Mouse (Mus musculus): ENCODE measurements around the gene Brat1. TPM values are rescaled to one million over a fixed set of nuclear protein-coding genes. Genes with fewer than 3 reads are reported as not detected.
"Not testable (repeated sequence)": the region's sequence is repeated elsewhere in the genome, so short reads cannot be mapped to it uniquely, and the experiment has no call there.

The Brat1 gene
- total RNA-seq (2021) = 1 to 10 TPM; 6.7 TPM
- long read RNA-seq, experiment 1, partial matches to known transcripts = 1 of 7 reads
- long read RNA-seq, experiment 1, other reads (novel, unspliced or antisense) = 1 of 7 reads
- long read RNA-seq, experiment 2, transcript Brat1-201 (14 exons, 3,333 nt) = major isoform, 7 of 14 reads
- long read RNA-seq, experiment 2, partial matches to known transcripts = 3 of 14 reads
- long read RNA-seq, experiment 2, other reads (novel, unspliced or antisense) = 3 of 14 reads

DNA sequence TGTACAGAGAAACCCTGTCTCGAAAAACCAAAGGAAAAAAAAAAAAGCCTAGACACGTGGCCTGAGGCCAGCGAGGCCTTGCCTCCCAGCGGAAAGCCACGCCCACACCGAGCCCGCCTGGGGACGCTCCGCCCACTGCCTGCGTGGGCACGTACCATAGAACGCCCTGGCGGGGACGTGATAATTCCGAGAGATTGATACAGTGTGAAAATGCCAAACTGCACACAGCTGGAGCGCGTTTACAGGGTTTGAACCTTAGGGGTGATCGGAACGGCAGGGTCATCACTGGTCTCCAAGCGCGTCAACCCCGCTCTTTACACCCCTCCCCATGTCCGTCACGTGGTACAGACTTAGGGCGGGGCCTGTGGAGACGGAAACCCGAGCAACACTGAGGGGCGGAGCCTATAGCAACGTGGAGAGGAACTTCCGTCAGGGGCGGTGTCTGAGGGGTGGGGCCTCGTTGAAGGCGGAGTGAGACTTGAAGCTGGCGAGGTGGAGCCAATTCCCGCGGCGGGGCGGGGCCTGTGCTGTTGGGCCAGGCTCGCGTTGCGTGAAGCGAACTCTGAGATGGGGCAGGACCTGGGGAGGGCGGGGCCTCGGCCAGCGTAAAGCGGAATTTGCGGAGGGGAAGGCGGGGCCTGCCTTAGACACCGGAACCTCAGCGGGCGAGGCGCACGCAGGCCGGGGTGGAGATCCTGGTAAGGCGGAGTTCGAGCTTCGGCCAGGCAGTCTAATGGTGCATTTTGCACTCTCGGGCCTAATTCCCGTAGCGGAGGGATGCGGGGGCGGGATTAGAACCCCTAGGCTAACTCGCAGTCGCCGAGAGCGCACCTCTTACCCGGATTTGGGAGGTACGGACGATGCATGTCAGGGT, at the start of gene Brat1:
TSS of gene Brat1 (plus strand) at position 634 of the 874 bp plus-strand sequence.
- intact Hi-C loops (cut with DNase I; ENCODE audit: low total_unique reads) = no loop called here
- DNase-seq = peak; percentile 100

DNA sequence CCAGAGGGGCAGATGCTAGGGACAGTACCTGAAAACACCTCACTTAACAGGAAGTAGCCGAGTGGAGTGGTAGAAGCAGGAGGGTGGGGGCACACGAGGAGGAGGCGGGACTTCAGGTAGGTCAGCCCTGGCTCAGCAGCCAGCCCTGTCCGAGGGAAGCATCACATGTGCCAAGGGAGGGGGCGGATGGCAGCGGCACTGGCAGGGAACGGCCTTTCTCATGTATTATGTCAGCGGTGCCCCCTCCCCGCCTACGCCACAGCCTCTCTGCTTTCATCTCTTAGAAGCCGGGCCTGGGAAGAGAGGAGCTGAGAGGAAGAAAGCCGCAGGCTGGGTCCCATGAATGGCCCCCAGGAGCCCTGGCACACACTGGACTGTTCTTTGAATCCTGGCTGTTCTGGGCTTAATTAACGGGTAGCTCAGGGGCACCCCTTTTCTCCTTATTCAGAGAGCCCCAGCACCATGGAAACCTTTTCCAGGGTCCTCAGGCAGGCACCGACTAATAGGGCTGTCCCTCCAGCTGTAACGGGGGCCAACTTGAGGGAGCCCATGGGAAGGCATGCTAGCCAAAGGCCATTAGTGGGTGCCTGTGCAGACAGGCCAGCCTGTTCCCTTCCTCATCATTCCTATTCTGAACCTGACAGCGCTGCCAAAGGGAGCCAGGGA, 45.1 kb upstream of the Brat1 start:
- intact Hi-C loops (cut with DNase I; ENCODE audit: low total_unique reads) = loop anchor here (5.0 kb wide), 2 partner anchors 37 to 122 kb away; no protein-coding TSS in a partner anchor
- DNase-seq = no peak

DNA sequence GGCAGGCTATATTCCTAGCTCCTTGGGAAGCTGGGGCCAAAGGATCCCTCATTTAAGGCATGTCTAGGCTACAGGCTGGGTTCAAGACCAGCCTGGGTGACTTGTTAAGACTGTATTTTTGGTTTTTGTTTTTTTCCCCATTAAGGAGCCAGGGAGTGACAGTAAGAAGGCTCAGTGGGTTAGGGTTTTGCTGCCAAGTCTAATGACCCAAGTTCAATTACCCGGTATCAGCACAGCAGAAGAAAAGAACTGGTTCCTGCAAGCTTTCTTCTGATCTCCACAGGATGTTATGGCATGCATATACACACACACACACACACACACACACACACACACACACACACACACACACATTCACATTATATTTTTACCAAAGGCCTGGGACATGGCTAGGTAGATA, 44.4 kb upstream of the Brat1 start:
- no peak for DNase-seq
- intact Hi-C loops (cut with DNase I; ENCODE audit: low total_unique reads) = loop anchor here (5.0 kb wide), 2 partner anchors 38 to 123 kb away; no protein-coding TSS in a partner anchor

DNA sequence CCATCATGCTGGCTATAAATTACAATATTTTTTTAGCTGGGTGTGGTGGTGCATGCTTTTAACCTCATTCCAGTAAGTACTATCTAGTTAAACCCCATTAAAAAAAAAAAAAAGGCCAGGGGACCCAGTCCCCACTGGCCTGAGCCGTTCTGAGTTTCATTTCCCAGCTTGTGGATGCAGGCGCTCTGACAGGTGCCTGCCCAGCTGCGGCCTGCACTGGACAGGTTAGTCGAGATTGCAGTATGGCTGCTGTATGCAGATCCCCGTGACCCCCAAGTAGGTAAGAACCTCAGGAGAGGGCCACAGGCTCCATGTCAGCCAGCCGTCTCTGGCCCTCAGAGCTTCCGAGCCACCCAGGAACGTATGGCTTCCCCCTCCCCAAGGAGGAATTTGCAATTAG, 43.4 kb upstream of the Brat1 start:
- DNase-seq = no peak
- intact Hi-C loops (cut with DNase I; ENCODE audit: low total_unique reads) = loop anchor here (5.0 kb wide), 2 partner anchors 39 to 124 kb away; no protein-coding TSS in a partner anchor

DNA sequence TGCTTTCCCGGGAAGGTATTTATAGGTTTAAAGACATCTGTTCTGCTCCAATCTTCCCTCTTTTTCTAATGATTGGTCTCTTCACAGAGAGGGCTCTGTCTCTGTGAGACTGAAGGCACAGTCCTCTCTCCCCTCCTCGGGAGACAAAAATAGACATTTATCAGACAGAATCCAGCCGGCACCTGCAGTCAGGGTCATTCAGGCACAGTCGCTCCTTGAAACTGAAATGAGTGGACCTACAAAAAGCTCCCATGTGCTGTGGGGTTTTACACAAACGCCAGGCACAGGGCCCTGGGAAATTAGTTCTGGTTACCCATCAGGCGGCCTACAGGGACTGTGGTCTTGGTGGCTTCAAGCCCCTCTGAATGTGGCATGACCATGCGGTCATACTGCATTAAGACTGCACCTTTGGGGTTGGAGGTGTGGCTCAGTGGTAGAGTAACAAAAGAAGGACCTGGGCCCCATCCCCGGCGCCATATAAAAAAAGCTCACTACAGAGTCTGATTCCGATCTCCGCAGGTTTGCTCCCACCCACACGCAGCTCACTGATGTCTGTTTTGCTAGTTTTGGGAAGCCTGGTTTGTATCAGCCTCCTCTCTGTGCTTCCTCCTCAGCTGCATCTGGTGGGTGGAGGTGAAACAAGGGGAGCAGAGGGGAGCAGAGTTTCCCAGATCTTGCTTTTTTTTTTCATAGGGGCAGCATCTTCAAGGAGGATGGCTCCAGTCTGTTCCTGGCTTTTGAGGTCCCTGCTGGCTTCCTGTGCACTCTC, 42.8 kb upstream of the Brat1 start:
- intact Hi-C loops (cut with DNase I; ENCODE audit: low total_unique reads) = loop anchor here (5.0 kb wide), 2 partner anchors 40 to 125 kb away; no protein-coding TSS in a partner anchor
- DNase-seq = no peak

DNA sequence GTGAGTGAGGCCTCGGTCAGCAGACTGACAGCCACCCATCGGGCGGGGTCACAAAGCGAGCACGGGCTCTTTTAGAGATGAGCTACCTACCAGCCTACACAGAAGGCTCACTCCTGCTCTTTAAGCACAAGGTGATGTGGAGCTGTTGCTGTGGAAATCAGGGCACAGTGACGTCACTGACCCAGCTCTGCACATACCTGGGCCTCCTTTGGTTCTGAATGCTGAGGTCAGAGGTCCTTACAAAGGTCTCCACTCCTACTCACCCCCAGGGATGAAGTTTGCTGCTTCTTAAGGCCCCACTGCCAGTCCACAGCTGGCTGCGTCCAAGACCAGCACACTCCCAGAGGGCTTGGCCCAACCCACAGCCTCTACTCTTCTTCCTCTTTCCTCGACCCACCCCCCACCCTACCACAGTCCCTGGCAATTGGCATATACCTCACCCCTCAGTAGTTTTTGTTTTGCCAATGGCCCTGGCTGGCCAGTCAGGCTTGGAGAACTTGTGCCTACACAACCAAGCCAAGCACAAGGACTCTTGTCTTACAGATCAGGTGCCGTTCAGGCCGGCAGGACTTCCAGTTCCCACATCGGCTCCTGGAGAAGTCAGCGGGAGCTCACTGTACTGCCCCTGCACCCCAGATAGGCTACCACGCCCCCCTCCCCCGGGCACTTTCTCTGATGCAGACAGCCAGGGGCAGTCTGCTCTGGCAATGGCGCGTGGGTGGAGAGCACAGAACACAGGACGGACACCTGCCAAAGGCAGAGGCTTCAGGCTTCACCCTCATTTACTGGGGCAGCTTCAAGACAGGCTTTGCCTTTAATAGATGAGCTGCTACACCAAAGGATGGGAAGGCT, 41.8 kb upstream of the Brat1 start:
- intact Hi-C loops (cut with DNase I; ENCODE audit: low total_unique reads) = loop anchor here (5.0 kb wide), 2 partner anchors 41 to 126 kb away; no protein-coding TSS in a partner anchor

DNA sequence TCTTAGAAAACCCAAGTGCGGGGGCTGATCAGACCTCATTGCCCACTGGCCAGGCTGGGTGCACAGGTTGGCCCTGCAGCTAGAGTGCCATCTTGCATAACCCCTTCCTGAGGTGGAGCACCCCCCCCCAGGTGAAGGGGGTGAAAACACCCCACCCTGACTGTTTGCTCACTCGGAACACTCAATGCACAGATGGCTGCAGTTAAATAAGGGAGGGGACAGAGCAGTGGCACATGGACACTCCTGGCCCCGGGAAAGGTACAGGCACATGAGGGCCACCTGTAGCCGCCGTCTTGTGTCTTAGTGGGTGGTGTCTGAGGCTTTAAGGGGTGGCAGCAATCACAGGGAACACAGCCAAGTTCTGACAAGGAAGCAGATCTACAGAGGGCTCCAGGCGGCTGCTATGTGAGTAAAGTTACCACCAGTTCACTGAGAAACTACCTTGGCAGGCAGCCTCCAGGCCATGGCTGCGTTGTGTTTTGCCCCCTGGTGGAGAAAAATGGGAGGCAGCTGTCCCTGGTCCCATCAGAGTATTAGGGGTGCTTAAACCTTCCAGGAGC, 41.1 kb upstream of the Brat1 start:
- intact Hi-C loops (cut with DNase I; ENCODE audit: low total_unique reads) = loop anchor here (5.0 kb wide), 2 partner anchors 41 to 126 kb away; no protein-coding TSS in a partner anchor
- DNase-seq = peak; percentile 65

More for the DNA sequence above, 41.8 kb upstream of the Brat1 start:
- no peak for DNase-seq

DNA sequence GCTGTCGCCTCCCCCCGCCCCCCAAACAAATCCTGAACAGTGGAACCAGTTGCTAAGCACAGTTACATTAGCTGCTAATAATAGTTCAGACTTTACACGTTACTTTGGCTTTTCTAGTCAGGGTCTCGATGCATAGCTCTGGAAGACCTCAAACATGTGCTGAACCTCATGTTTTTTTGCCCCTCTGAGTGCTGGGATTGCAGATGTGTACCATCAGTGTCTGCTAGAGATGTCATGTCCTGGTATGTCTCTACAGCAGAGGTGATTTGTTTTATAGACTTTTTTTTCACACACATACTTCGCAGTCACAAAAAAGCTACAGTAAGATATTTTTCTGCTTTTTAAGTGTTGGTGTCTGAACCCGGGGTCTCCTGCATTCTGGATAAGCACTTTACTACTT, 32.7 kb upstream of the Brat1 start:
- no peak for DNase-seq
- intact Hi-C loops (cut with DNase I; ENCODE audit: low total_unique reads) = no loop called here

DNA sequence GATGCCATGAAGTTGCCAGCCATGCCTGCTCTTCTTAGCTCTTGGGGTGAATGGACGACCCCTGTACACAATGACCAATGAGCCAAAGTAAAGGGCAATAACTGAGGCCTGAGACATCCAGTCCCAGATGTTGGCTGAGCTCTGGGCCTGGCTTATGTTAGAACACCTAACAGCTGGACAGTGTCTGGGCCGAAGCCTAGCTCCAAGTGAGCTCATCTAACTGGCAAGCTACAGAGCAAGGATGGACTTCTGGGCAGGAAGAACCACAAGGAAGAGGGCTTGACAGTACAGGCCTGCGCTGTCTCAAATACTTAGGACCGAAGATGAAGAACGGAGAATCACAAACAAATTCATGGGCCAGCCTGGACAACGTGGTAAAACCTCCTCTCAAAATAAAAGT, 32.2 kb upstream of the Brat1 start:
- DNase-seq; intact Hi-C loops (cut with DNase I; ENCODE audit: low total_unique reads): not testable (repeated sequence)

DNA sequence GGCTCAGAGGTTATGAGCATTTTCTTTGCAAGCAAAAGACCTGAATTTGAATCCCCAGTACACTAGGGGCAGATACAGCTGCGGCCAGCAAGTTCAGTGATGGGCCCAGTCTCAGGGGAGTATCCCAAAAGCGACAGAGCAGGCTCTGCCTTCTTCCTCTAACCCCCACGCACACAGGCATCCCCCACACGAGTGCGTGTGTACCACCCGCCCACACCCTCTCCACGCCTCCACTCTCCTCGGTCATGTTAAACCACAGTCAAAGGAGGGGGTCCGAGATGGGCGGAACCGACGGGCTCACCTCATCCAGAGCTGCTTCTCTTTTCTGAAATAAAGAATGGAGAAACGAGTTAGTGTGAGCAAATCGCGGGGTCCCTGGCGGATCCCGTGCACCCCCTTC, 30.8 kb upstream of the Brat1 start:
- DNase-seq = no peak
- intact Hi-C loops (cut with DNase I; ENCODE audit: low total_unique reads) = no loop called here

DNA sequence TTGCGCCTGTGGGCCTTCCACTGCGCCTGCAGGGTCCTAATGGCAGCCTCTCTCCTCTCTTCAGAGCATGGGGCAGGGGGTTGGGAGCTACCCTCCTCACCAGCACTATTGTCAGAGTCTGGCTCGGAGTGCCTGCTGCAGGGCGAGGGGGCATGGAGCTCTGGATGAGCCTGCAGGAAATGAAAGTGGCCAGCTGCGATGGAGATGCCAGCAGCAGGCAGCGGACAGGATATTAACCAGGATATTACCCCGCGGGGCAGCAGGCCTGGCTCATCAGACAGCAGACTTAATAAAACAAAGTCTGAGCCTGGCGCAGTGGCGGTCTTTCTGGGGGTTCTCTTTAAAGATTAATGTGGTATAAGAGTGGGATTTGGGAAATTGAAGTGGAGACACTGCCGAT, 29.7 kb upstream of the Brat1 start:
- DNase-seq = no peak
- intact Hi-C loops (cut with DNase I; ENCODE audit: low total_unique reads) = no loop called here

DNA sequence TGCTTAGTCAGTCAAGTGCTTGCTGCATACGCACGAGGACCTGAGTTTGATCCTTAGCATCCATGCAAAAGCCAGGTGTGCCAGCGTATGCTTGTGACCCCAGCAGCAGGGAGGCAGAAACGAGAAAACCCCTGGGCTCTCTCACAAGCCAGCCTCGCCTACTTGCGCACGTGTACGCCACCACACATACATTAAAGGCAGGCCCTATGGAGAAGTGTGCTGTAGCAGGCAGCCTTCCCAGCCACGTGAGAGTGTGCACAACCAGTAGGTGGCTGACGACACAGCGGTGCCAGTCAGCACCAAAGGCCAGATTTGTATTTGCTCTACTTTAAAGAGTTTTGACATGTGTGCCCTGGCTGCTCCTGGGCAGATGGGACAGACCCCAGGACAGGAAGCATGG, 29.2 kb upstream of the Brat1 start:
- no peak for DNase-seq
- intact Hi-C loops (cut with DNase I; ENCODE audit: low total_unique reads) = no loop called here

DNA sequence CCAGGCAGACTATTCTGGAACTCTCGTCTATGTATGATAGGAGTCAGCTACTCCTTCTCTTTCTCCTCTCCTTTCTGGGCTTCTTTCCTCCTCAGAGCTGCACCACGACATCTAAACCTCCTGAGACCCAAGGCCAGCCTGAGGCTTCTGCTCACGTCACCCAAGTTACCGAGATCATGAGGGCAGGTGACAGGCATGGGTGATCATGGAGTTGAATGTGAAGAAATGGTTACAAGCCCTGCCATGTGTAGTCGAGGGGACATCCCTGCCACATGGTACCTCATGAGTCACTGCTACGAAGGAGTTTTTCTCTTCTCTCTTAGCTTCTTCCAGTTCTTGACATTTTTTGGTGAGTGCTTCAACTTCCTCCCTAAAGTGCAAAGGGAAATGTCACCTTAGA, 27.7 kb upstream of the Brat1 start:
- no peak for DNase-seq
- intact Hi-C loops (cut with DNase I; ENCODE audit: low total_unique reads) = no loop called here

DNA sequence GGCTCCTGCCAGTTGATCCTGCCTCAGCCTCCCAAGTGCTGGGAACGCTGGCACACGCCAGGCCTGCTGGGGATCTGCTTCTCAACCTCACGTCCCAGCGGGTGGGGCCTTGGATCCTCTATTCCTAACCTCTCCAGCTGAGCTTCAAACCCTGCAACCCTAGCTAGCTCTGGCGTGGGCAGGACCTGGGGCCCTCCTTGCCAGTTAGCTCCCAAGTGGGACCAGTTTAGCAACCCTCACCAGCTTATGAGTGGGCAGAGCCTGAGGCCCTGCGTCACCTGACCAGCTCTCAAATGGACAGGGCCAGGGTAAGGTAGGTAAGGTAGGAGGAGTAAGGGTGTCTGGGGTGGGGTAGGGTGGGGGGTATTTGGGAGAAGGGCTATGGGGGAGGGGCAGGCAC, 24.8 kb upstream of the Brat1 start:
- DNase-seq = no peak
- intact Hi-C loops (cut with DNase I; ENCODE audit: low total_unique reads) = loop anchor here (5.0 kb wide), 1 partner anchor 48 kb away; no protein-coding TSS in a partner anchor

DNA sequence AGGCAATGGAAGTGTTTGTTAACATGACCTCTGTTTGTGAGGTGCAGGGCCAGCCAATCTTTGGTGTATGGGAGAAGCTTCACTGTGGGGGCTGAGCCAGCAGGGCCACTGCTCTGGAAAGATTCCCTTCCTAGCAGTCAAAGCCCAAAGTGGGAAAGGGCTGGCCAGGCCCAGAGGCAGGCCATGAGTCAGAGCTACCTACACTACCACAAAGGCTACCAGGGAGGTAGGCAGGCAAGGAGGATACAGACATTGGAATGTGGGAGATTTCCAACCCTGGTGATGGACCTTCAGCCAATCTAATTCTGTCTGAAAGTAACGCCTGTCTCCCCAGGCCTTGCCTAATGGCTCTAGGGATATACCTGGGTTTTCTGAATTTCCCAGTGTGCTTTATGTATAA, 23.9 kb upstream of the Brat1 start:
- intact Hi-C loops (cut with DNase I; ENCODE audit: low total_unique reads) = loop anchor here (5.0 kb wide), 1 partner anchor 49 kb away; no protein-coding TSS in a partner anchor
- DNase-seq = no peak

DNA sequence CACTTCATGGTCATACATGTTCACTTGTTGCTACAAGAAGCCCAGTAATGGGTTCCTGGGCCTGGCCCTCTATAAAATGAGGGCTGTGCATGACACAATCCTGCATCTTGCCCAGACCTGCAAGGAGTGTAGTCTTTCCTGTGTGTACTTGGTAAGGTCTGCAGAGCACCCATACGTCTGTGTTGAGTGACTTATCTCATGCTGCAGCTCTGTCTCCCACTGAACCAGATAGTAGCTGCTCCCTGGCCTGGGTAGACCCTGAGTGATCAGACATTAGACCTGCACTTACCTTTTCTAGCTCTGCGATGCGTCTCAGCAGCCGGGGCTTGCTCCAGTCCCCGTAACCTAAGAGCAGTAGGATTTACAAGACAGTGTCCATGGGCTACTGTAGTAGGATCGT, 22.7 kb upstream of the Brat1 start:
- DNase-seq = no peak
- intact Hi-C loops (cut with DNase I; ENCODE audit: low total_unique reads) = loop anchor here (5.0 kb wide), 1 partner anchor 50 kb away; no protein-coding TSS in a partner anchor

DNA sequence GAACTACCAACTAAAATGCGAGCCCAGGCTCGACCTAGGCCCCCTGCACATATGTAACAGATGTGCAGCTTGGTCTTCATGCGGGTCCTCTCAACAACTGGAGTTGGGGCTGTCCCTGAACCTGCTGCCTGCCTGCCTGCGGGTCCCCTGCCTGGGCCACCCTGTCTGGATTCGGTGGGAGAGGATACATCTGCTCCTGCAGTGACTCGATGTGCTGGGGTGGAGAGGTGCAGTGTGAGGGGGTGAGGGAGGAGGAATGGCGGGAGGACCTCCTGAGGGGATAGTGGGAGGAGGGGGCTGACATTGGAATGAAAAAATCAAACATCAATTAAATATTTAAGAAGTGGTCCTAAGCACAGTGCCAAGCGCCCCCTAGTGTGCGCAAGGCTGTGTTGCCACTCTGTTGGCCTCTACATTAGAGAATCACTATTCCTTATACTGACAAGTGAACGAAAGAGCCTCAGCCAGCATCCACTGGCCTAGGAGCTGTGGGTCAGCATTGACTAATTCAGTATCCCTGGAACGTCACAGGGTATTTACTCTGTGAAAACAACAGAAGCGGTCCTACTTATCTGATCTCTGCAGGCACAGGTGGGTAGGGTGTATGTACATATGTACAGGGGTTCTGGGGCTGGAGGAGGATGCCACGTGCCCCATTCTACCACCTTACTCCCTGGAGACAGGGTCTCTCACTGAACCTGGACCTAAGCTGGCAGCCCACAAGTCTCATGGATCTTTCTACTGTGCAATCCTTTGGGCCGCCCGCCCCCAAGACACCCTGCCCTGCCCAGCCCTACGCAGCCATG, 20.3 kb upstream of the Brat1 start:
- no peak for DNase-seq
- intact Hi-C loops (cut with DNase I; ENCODE audit: low total_unique reads) = loop anchor here (5.0 kb wide), 1 partner anchor 52 kb away; no protein-coding TSS in a partner anchor

Data from gastrocnemius, postnatal 14 days (tissue).